In genomic region chr6:18508036-18508435, GRCm38 (mm10) we compare ENCODE assay signal across 16 mouse cellular contexts. TPM values are rescaled to one million over a fixed set of nuclear protein-coding genes. Genes with fewer than 3 reads are reported as not detected.
A peak's percentile ranks its signal among the peaks of the same experiment; 100 is the strongest.
DNase-seq lines count a peak whose midpoint lies in the region; ATAC-seq and TF ChIP-seq lines count a peak whose summit lies in the region.
"Had no signal": no experiment of that assay in that cellular context is flagged by ENCODE, and none has a peak within 500 bp of the region (broad histone marks: within the 10 kb centered on the region; RNA-seq: fewer than 3 reads in every experiment).

No protein-coding gene starts in this region.

- 8% methylated on average over 2 of the region's 2 CpGs for WGBS in heart, embryonic 16.5 days
- 22% methylated on average over 2 of the region's 2 CpGs for WGBS in thymus, adult 2 months

- H3K4me1 ChIP-seq in heart, embryonic 16.5 days (ENCODE audit: control insufficient read depth, insufficient read depth, low read length), result peaks cover 6% of the 10 kb centered on the region; the same call in 1 of the 2 replicates
- H3K4me1 ChIP-seq in thymus, adult 2 months (replicated peaks; ENCODE audit: control insufficient read depth, insufficient read depth, low read length), result no peaks in the 10 kb centered on the region
- H3K4me1 ChIP-seq: liver, embryonic 12.5 days had no signal

- no peak overlapping the region for H3K9ac ChIP-seq in heart, embryonic 16.5 days (ENCODE audit: low read length)
- H3K9ac ChIP-seq: hindbrain, embryonic 12.5 days; liver, embryonic 12.5 days had no signal

- TF ChIP-seq CTCF in thymus, adult 2 months (IDR thresholded peaks at IDR 0.05; ENCODE audit: borderline replicate concordance, control insufficient read depth, extremely low read depth, insufficient read depth, low read length, poor library complexity), result no peak

- no peaks in the 10 kb centered on the region for H3K9me3 ChIP-seq in heart, embryonic 16.5 days (replicated peaks; ENCODE audit: control insufficient read depth, low read length)
- H3K9me3 ChIP-seq: hindbrain, embryonic 12.5 days; liver, embryonic 12.5 days; midbrain, embryonic 10.5 days had no signal

- no peaks in the 10 kb centered on the region for H3K36me3 ChIP-seq in heart, embryonic 16.5 days (ENCODE audit: control insufficient read depth, insufficient read depth)
- no peaks in the 10 kb centered on the region for H3K36me3 ChIP-seq in thymus, adult 2 months (ENCODE audit: control insufficient read depth, insufficient read depth, low read length)
- H3K36me3 ChIP-seq: hindbrain, embryonic 12.5 days; liver, embryonic 12.5 days; midbrain, embryonic 10.5 days had no signal

- no peaks in the 10 kb centered on the region for H3K27me3 ChIP-seq in heart, embryonic 16.5 days (ENCODE audit: control insufficient read depth, insufficient read depth, low read length)
- H3K27me3 ChIP-seq in thymus, adult 2 months (ENCODE audit: control insufficient read depth, insufficient read depth, low read length), result no peaks in the 10 kb centered on the region
- H3K27me3 ChIP-seq: hindbrain, embryonic 12.5 days had no signal

- 0 out of 2 replicates have a peak overlapping the region, but pooled peaks have one; percentile 1 for H3K27ac ChIP-seq in heart, embryonic 16.5 days (ENCODE audit: low read length)
- H3K27ac ChIP-seq in thymus, adult 2 months (ENCODE audit: control insufficient read depth, insufficient read depth, low read length), result no peak overlapping the region
- H3K27ac ChIP-seq: hindbrain, embryonic 12.5 days; liver, embryonic 12.5 days; midbrain, embryonic 10.5 days had no signal

- TF ChIP-seq POLR2A in thymus, adult 2 months (IDR thresholded peaks at IDR 0.05; ENCODE audit: control insufficient read depth, extremely low read depth, insufficient read depth, low read length, poor library complexity), result no peak

- peak; percentile 15 for DNase-seq in kidney, postnatal 14 days
- DNase-seq in kidney, adult 18-20 months, result no peak
- DNase-seq in right cerebral cortex, adult 2 months (ENCODE audit: low spot score in 2 of 2), result peak; percentile 43 to 48
- no peak for DNase-seq in right cerebral cortex, postnatal 10 days (ENCODE audit: low spot score in 2 of 2)
- peak; percentile 7 to 23 for DNase-seq in lung, postnatal 4 days
- no peak for DNase-seq in thymus, adult 2 months
- DNase-seq: cerebellum, adult 18-20 months; gastrocnemius, postnatal 10 days; thymus, postnatal 25 days had no signal

- no peak overlapping the region for H3K4me3 ChIP-seq in heart, embryonic 16.5 days (ENCODE audit: low read length)
- no peak overlapping the region for H3K4me3 ChIP-seq in thymus, adult 2 months (ENCODE audit: control insufficient read depth, insufficient read depth, low read length)
- H3K4me3 ChIP-seq: hindbrain, embryonic 12.5 days; liver, embryonic 12.5 days; midbrain, embryonic 10.5 days had no signal

- no peak overlapping the region; the same call in 1 of the 2 replicates for H3K4me2 ChIP-seq in heart, embryonic 16.5 days (ENCODE audit: low read depth, low read length)
- H3K4me2 ChIP-seq: hindbrain, embryonic 12.5 days; liver, embryonic 12.5 days had no signal

- ATAC-seq in heart, embryonic 16.5 days (replicated peaks; ENCODE audit: extremely low read depth, insufficient read depth, low FRiP score), result peak; percentile 45
- ATAC-seq: activated CD4-positive, CD25-positive, alpha-beta regulatory T cell, adult 4 months; forebrain, embryonic 14.5 days; intestine, embryonic 16.5 days; liver, embryonic 12.5 days had no signal

RNA-seq across cellular contexts. Expression of gene Cttnbp2, which starts 6.6 kb away (rescaled TPM):
- polyA plus RNA-seq in heart, embryonic 16.5 days (2015; fragmentation: Nextera tagmentation; extraction: Ambion mirVana), result 6.0 and 6.2 TPM in 2 replicates
- 0.49 and 0.51 TPM in 2 replicates for polyA plus RNA-seq in thymus, adult 2 months (2012; rRNA removed)
- polyA plus RNA-seq: activated CD4-positive, CD25-positive, alpha-beta regulatory T cell, adult 4 months had no signal

Comparison
In these comparisons a context has a peak if more than half of its experiments do, and no peak if none do; other contexts are left out.
1. DNase-seq: peak in kidney, postnatal 14 days (single experiment), right cerebral cortex, adult 2 months (2 of 2) and lung, postnatal 4 days (2 of 2); none in kidney, adult 18-20 months (single experiment), right cerebral cortex, postnatal 10 days (0 of 2) and thymus, adult 2 months (single experiment).